Mouse (Mus musculus) T-helper 2 cell (primary cell): ENCODE measurements at regions not wholly inside any gene's neighbourhood (a gene's known extent, or its start where the extent isn't known, plus 50 kb on each side); places are given as distances from the start of the nearest gene placed in this dataset.

ENCODE experiments used
- in situ Hi-C: fragments of 300-600 bp; cut with MboI, MseI; formaldehyde crosslinking; loops from one replicate; pipeline ENCODE4 v1.15.1; 2025; ENCODE audit warnings: high pct_unique_total_duplicates

- in situ Hi-C loops = no loop called here
Measured at GRCm38 (mm10) chr11:24340677-24341076, 262.8 kb downstream of the Bcl11a start.

GRCm38 (mm10) chr11:24341650-24342049, 263.8 kb downstream of the Bcl11a start:
- in situ Hi-C loops = no loop called here

GRCm38 (mm10) chr11:24342176-24342575, 264.3 kb downstream of the Bcl11a start:
- in situ Hi-C loops = no loop called here

- in situ Hi-C loops = no loop called here
Measured at GRCm38 (mm10) chr11:24342732-24343131, 264.9 kb downstream of the Bcl11a start.

- in situ Hi-C loops = no loop called here
Measured at GRCm38 (mm10) chr11:24347225-24347624, 269.4 kb downstream of the Bcl11a start.

- in situ Hi-C loops = no loop called here
Measured at GRCm38 (mm10) chr11:24348741-24349140, 270.9 kb downstream of the Bcl11a start.

GRCm38 (mm10) chr11:24349967-24350643, 272.2 kb downstream of the Bcl11a start:
- in situ Hi-C loops = no loop called here

- in situ Hi-C loops = no loop called here
Measured at GRCm38 (mm10) chr11:24350839-24351238, 273.0 kb downstream of the Bcl11a start.

- in situ Hi-C loops = no loop called here
Measured at GRCm38 (mm10) chr11:24352071-24352470, 274.2 kb downstream of the Bcl11a start.

- in situ Hi-C loops = no loop called here
Measured at GRCm38 (mm10) chr11:24353056-24353455, 275.2 kb downstream of the Bcl11a start.

GRCm38 (mm10) chr11:24357388-24357787, 279.5 kb downstream of the Bcl11a start:
- in situ Hi-C loops = no loop called here

- in situ Hi-C loops = no loop called here
Measured at GRCm38 (mm10) chr11:24359086-24359485, 281.2 kb downstream of the Bcl11a start.

- in situ Hi-C loops = no loop called here
Measured at GRCm38 (mm10) chr11:24361998-24362687, 284.3 kb downstream of the Bcl11a start.

GRCm38 (mm10) chr11:24362688-24363035, 284.8 kb downstream of the Bcl11a start:
- in situ Hi-C loops = no loop called here

- in situ Hi-C loops = no loop called here
Measured at GRCm38 (mm10) chr11:24363418-24364364, 285.8 kb downstream of the Bcl11a start.

- in situ Hi-C loops = no loop called here
Measured at GRCm38 (mm10) chr11:24370198-24370860, 292.5 kb downstream of the Bcl11a start.

GRCm38 (mm10) chr11:24370861-24371686, 293.2 kb downstream of the Bcl11a start:
- in situ Hi-C loops = no loop called here

GRCm38 (mm10) chr11:24371687-24371950, 293.8 kb downstream of the Bcl11a start:
- in situ Hi-C loops = no loop called here

- in situ Hi-C loops = no loop called here
Measured at GRCm38 (mm10) chr11:24371963-24372362, 294.1 kb downstream of the Bcl11a start.

- in situ Hi-C loops = no loop called here
Measured at GRCm38 (mm10) chr11:24372616-24373015, 294.8 kb downstream of the Bcl11a start.

GRCm38 (mm10) chr11:24373301-24373700, 295.4 kb downstream of the Bcl11a start:
- in situ Hi-C loops = no loop called here
